Mouse (Mus musculus): Measurements from ENCODE around the gene Usb1. TPM values are rescaled to one million over a fixed set of nuclear protein-coding genes. Genes with fewer than 3 reads are reported as not detected.

Gene Usb1
- 48.5 and 48.8 TPM in 2 replicates for polyA plus RNA-seq (2016; fragmentation: Nextera tagmentation; extraction: Ambion mirVana)

GRCm38 (mm10) chr8:95331720-95332436 is at the start of gene Usb1, which contains the start of gene Zfp319:
TSS of gene Usb1 (plus strand) at chr8:95332284.
TSS of gene Zfp319 (minus strand) at chr8:95331950.
- peak; percentile 97 for DNase-seq (ENCODE audit: low spot score)
- Histone ChIP-seq H3K36me3 (peaks cover 51% of the 10 kb centered on the region), H3K4me1 (replicated peaks) (peaks cover 44% of the 10 kb centered on the region), H3K27me3 (ENCODE audit: insufficient read depth, poor library complexity, severe bottlenecking) (no peaks in the 10 kb centered on the region), H3K9me3 (no peaks in the 10 kb centered on the region), H3K4me3 (peak within 1 kb of the TSS; percentile 76), H3K27ac (peak within 1 kb of the TSS; percentile 94)
- under 1% methylated on average over 79 of the region's 80 CpGs for WGBS

GRCm38 (mm10) chr8:95289066-95289650 is 42.9 kb upstream of the Usb1 start:
- WGBS, result 83% methylated on average over 6 of the region's 6 CpGs
- H3K27ac ChIP-seq, result no peak overlapping the region
- no peaks in the 10 kb centered on the region for H3K36me3 ChIP-seq
- no peak overlapping the region for H3K4me3 ChIP-seq
- DNase-seq (ENCODE audit: low spot score), result no peak
- H3K4me1 ChIP-seq (replicated peaks), result 0 out of 2 replicates have a peak, but pooled peaks cover 4% of the 10 kb centered on the region
- no peaks in the 10 kb centered on the region for H3K9me3 ChIP-seq
- no peaks in the 10 kb centered on the region for H3K27me3 ChIP-seq (ENCODE audit: insufficient read depth, poor library complexity, severe bottlenecking)

- no peak overlapping the region for H3K27ac ChIP-seq
- peaks cover 8% of the 10 kb centered on the region; the same call in 1 of the 2 replicates for H3K4me1 ChIP-seq (replicated peaks)
- no peak for DNase-seq (ENCODE audit: low spot score)
- no peaks in the 10 kb centered on the region for H3K27me3 ChIP-seq (ENCODE audit: insufficient read depth, poor library complexity, severe bottlenecking)
- H3K4me3 ChIP-seq, result no peak overlapping the region
- H3K9me3 ChIP-seq, result no peaks in the 10 kb centered on the region
- WGBS, result 90% methylated on average over 11 of the region's 11 CpGs
- H3K36me3 ChIP-seq, result no peaks in the 10 kb centered on the region
Measured at GRCm38 (mm10) chr8:95293172-95293571, 38.9 kb upstream of the Usb1 start.

- Histone ChIP-seq H3K27ac (0 out of 2 replicates have a peak overlapping the region, but pooled peaks have one; percentile 5), H3K27me3 (ENCODE audit: insufficient read depth, poor library complexity, severe bottlenecking) (no peaks in the 10 kb centered on the region), H3K4me1 (replicated peaks) (peaks cover 8% of the 10 kb centered on the region; the same call in 1 of the 2 replicates), H3K9me3 (no peaks in the 10 kb centered on the region), H3K4me3 (no peak overlapping the region), H3K36me3 (no peaks in the 10 kb centered on the region)
- no peak for DNase-seq (ENCODE audit: low spot score)
- WGBS, result 83% methylated on average over 7 of the region's 7 CpGs
Measured at GRCm38 (mm10) chr8:95293891-95294290, 38.2 kb upstream of the Usb1 start.

- H3K4me3 ChIP-seq, result no peak overlapping the region
- peaks cover 9% of the 10 kb centered on the region; the same call in 1 of the 2 replicates for H3K4me1 ChIP-seq (replicated peaks)
- 18% methylated on average over 5 of the region's 5 CpGs for WGBS
Measured at GRCm38 (mm10) chr8:95302410-95302809, 29.7 kb upstream of the Usb1 start.

GRCm38 (mm10) chr8:95305526-95305925 is 26.6 kb upstream of the Usb1 start:
- 65% methylated on average over 4 of the region's 4 CpGs for WGBS
- H3K36me3 ChIP-seq, result no peaks in the 10 kb centered on the region

More at GRCm38 (mm10) chr8:95302410-95302809, 29.7 kb upstream of the Usb1 start:
- peak; percentile 25 for DNase-seq (ENCODE audit: low spot score)
- Histone ChIP-seq H3K9me3 (no peaks in the 10 kb centered on the region), H3K27me3 (ENCODE audit: insufficient read depth, poor library complexity, severe bottlenecking) (no peaks in the 10 kb centered on the region), H3K36me3 (no peaks in the 10 kb centered on the region), H3K27ac (no peak overlapping the region)

GRCm38 (mm10) chr8:95306431-95306830 is 25.7 kb upstream of the Usb1 start, which contains the start of gene Cngb1:
TSS of gene Cngb1 (minus strand) at chr8:95306585.
- no peak for DNase-seq (ENCODE audit: low spot score)
- H3K27ac ChIP-seq, result no peak within 1 kb of the TSS
- no peaks in the 10 kb centered on the region for H3K36me3 ChIP-seq
- no peak within 1 kb of the TSS for H3K4me3 ChIP-seq
- H3K9me3 ChIP-seq, result no peaks in the 10 kb centered on the region
- peaks cover 16% of the 10 kb centered on the region for H3K4me1 ChIP-seq (replicated peaks)
- no peaks in the 10 kb centered on the region; the same call in 1 of the 2 replicates for H3K27me3 ChIP-seq (ENCODE audit: insufficient read depth, poor library complexity, severe bottlenecking)
- WGBS, result 58% methylated on average over 6 of the region's 6 CpGs

More at GRCm38 (mm10) chr8:95305526-95305925, 26.6 kb upstream of the Usb1 start:
- no peaks in the 10 kb centered on the region for H3K9me3 ChIP-seq
- no peak overlapping the region for H3K4me3 ChIP-seq
- peaks cover 7% of the 10 kb centered on the region for H3K4me1 ChIP-seq (replicated peaks)
- no peaks in the 10 kb centered on the region for H3K27me3 ChIP-seq (ENCODE audit: insufficient read depth, poor library complexity, severe bottlenecking)
- H3K27ac ChIP-seq, result no peak overlapping the region
- no peak for DNase-seq (ENCODE audit: low spot score)

- no peaks in the 10 kb centered on the region for H3K9me3 ChIP-seq
- no peaks in the 10 kb centered on the region; the same call in 1 of the 2 replicates for H3K27me3 ChIP-seq (ENCODE audit: insufficient read depth, poor library complexity, severe bottlenecking)
- 27% methylated on average over 6 of the region's 6 CpGs for WGBS
- no peak for DNase-seq (ENCODE audit: low spot score)
- no peak within 1 kb of the TSS for H3K27ac ChIP-seq
- H3K4me3 ChIP-seq, result no peak within 1 kb of the TSS
- H3K4me1 ChIP-seq (replicated peaks), result peaks cover 17% of the 10 kb centered on the region
- H3K36me3 ChIP-seq, result no peaks in the 10 kb centered on the region
Measured at GRCm38 (mm10) chr8:95310342-95310970, 21.6 kb upstream of the Usb1 start, which contains the start of gene Tepp. TSS of gene Tepp (plus strand) at chr8:95310566.

GRCm38 (mm10) chr8:95312836-95313235 is 19.2 kb upstream of the Usb1 start:
- peaks cover 12% of the 10 kb centered on the region for H3K4me1 ChIP-seq (replicated peaks)
- no peak for DNase-seq (ENCODE audit: low spot score)
- no peaks in the 10 kb centered on the region for H3K9me3 ChIP-seq
- no peaks in the 10 kb centered on the region; the same call in 1 of the 2 replicates for H3K27me3 ChIP-seq (ENCODE audit: insufficient read depth, poor library complexity, severe bottlenecking)
- WGBS, result 71% methylated on average over 18 of the region's 18 CpGs
- H3K36me3 ChIP-seq, result no peaks in the 10 kb centered on the region
- H3K4me3 ChIP-seq, result no peak overlapping the region
- H3K27ac ChIP-seq, result no peak overlapping the region

GRCm38 (mm10) chr8:95313857-95314256 is 18.2 kb upstream of the Usb1 start:
- Histone ChIP-seq H3K4me3 (no peak overlapping the region), H3K4me1 (replicated peaks) (peaks cover 12% of the 10 kb centered on the region), H3K27me3 (ENCODE audit: insufficient read depth, poor library complexity, severe bottlenecking) (peaks cover 6% of the 10 kb centered on the region; the same call in 1 of the 2 replicates), H3K36me3 (no peaks in the 10 kb centered on the region), H3K27ac (no peak overlapping the region), H3K9me3 (no peaks in the 10 kb centered on the region)
- no peak for DNase-seq (ENCODE audit: low spot score)
- 92% methylated on average over 6 of the region's 6 CpGs for WGBS

GRCm38 (mm10) chr8:95314707-95315106 is 17.4 kb upstream of the Usb1 start:
- DNase-seq (ENCODE audit: low spot score), result no peak
- 90% methylated on average over 2 of the region's 2 CpGs for WGBS

GRCm38 (mm10) chr8:95315350-95315749 is 16.7 kb upstream of the Usb1 start:
- H3K4me3 ChIP-seq, result no peak overlapping the region
- peaks cover 20% of the 10 kb centered on the region for H3K27me3 ChIP-seq (ENCODE audit: insufficient read depth, poor library complexity, severe bottlenecking)
- no peak for DNase-seq (ENCODE audit: low spot score)
- no peak overlapping the region for H3K27ac ChIP-seq
- H3K36me3 ChIP-seq, result no peaks in the 10 kb centered on the region
- H3K4me1 ChIP-seq (replicated peaks), result peaks cover 20% of the 10 kb centered on the region
- H3K9me3 ChIP-seq, result no peaks in the 10 kb centered on the region
- 89% methylated on average over 1 of the region's 1 CpGs for WGBS

More at GRCm38 (mm10) chr8:95314707-95315106, 17.4 kb upstream of the Usb1 start:
- H3K4me1 ChIP-seq (replicated peaks), result peaks cover 14% of the 10 kb centered on the region
- H3K36me3 ChIP-seq, result no peaks in the 10 kb centered on the region
- H3K4me3 ChIP-seq, result no peak overlapping the region
- H3K9me3 ChIP-seq, result no peaks in the 10 kb centered on the region
- peaks cover 15% of the 10 kb centered on the region for H3K27me3 ChIP-seq (ENCODE audit: insufficient read depth, poor library complexity, severe bottlenecking)
- no peak overlapping the region for H3K27ac ChIP-seq

Measured in hindbrain, embryonic 10.5 days (tissue).